Mouse (Mus musculus) kidney, postnatal 14 days (tissue): ENCODE data around the gene Cnn3.

Experiments used
- DNase-seq: peaks from one replicate; pipeline ENCODE4 v3.0.0; 2022; ENCODE audit warnings: mixed read lengths

Cnn3 gene

DNA sequence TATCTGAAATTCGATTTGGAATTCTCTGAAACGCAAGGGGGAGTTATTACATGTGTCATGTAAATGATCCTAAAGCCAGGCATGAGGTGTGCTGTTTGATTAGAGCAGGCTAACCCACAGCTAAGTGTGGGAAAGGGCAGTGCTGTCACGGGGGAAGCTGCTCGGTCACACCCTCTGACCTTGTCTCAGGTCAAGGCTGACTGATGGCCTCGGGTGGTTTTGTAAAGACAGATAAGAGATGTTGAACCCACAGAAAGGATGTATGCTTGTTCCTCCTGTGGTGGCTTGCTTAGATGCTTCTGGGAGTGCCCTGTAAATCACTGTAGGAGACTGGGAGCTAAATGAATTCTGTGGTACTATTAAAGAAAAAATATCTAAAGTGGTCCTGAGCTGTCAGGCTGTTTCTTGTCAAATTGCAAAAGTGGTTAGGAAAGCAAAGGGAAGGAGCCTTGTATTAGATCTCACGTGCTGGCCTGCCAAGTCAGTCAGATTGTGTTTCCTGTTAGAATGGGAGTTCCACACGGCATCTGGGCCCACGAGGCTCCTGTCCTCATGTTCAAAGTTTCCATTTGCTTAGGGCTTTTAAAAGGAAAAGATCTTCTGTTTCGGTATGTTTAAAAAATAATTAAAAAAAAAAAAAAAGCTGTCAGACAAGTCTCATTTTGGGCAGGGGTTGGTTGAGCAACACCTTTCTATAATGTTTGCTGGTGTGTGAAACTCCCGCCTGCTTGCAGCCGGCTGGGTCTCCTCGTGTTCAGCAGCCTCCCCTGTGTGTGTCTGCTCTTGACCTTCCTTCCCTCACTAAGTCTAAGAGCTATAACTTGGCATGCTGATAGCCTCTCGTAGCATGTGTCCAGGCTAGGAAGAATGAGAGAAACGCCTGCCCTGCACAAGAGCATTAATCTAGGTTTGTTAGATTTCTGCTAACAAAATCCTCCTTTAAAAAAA lies 32.5 kb downstream of the Cnn3 start:
- DNase-seq: no peak

DNA sequence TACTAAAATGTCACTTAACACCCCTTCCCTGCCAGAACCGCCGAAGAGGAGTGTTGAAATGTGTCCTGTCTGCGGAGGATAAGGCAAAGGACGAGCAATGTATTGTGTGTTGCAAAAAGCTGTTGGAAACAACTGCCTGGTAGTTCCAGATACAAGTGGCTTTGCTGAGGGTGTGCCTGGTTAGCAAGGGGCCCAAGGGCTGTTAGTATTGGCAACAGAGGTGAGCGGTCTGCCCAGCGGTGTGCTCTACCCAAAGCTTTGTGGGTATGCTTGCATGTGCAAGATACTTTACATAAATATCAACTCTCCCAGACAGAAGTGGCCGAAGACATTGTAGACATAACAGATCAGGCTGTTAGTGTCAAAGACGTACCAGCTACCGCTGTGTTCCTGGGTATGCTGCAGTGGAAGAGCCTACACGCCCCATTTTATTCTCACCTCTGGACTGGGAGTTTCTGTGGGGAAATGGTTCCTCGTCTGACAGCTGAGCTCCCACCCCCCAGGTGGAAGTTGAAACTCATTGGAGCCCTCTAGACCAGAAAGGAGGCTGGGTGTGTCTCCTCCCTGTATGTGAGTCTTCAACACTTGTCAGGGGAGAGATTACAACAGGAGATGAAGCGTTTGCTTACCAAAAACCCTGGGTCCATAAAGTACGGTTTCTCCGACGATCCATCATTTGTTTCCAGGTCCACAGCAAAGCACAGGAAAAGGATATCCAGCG lies 34.3 kb downstream of the Cnn3 start:
- DNase-seq: no peak

DNA sequence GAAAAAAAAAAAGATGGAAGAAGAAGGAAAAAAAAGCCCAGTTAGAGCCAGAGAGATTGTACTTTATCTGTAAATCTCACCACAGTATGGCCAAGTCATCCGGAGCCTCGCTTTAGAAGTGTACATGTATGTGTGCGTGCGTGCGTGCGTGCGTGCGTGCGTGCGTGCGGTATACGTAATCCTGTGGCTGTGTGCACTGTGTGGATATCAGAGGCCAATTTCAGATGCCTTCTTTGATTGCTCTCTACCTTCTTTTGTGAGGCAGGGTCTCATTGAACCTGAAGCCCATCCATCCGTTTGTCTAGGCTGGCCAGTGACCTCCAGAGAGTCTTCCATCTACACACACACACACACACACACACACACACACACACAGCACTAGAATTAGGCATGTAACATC lies 35.2 kb downstream of the Cnn3 start:
- DNase-seq: no peak

DNA sequence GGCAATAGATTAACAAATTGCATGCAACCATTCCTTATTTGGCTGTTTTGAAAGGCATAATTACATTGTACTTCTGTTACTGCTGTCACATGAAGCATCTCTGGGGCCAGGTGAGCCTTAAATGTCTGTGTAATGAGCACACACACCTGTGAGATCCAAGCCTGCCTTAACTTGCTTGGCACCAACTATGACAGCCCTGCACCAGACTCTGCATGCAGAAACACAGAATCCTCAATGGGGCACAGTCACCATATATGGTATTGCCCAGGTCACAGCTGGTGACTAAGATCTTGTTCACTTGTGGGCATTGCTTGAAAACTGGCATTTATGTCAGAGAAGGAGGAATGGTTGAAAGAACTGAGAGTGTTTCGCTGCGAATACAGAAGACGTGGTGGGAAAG lies 36.5 kb downstream of the Cnn3 start:
- no peak for DNase-seq

DNA sequence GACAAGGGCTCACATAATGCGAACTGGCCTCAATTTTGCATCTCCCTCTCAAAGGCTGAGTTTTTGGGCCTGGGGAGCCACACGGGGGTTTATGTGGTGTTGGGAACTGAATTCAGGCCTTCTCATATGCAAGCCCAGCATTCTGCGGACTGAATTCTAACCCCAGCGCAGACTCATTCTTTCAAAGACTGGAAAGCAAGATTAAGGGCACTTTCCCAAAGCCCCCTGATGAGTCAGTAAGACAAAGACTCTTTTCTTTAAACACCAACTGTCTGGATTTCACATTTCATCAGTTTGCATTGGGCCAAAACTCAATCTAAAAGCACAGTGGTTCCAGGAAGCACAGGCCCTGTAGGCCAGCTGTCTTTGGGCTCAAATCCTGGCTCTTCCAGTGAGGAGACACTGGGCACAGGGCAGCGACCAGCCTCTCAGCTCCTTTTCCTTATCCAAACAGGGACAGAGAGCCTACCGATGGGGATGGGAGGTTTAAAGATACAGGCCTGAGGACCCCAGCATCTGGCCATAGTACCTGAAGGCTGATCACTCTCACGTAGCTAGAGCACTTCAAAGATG lies 38.5 kb downstream of the Cnn3 start:
- no peak for DNase-seq

DNA sequence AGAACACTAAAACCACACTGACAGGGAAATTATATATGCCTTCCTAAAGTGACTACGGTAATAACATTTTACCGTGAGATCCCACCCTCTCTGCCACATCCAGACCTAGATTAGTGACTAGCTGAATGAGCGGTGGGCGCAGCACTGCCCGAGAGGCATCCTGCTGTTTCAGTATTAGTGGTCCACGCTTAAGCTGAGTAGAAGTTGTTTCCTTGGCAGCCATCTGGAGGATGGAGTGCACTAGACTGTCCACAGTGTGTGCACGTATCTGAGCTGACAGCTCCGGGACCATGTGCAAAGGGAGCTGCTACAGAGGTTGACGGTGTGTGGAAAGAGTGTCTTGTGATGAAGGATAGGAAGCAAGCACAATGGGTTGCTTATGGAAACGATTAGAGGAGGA lies 39.5 kb downstream of the Cnn3 start:
- no peak for DNase-seq

DNA sequence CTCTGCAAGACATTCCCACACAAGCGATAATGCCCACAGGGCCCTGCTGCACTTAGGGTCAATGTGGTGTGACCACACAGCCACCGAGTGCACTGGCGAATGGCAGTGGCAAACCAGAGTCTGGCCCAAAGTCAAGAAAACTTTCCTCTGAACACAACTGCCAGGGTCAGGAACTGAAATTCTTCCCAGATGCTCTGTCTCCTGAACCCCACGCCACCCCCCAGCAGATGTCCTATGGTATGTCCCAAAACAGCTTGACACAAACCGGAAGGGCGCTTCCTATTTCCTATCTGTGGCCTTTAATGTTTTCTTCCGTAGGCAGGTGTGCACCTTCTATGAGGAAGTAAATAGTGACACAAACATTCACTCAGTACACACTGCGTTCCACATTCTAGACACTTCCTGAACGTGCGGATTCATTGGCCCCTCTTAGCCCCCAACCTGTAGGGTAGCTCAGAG lies 40.8 kb downstream of the Cnn3 start:
- DNase-seq: peak; percentile 48

DNA sequence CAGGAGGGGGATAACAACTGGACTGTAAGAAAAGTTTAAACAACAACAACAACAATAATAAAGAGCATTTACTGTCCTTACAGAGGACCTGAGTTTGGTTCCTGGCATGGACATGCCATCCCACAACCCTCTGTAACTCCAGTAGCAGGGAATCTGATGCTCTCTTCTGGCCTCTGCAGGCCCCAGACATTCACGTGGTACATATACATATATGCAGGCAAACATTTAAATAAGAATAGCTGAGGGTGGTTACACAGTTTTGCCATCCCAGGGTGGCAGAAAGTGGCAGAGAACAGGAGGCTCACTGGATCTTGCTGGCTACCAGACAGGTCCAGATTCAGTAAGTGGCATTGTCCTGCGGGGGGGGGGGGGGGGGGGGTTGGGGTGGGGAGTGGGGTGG lies 41.8 kb downstream of the Cnn3 start:
- DNase-seq: no peak

DNA sequence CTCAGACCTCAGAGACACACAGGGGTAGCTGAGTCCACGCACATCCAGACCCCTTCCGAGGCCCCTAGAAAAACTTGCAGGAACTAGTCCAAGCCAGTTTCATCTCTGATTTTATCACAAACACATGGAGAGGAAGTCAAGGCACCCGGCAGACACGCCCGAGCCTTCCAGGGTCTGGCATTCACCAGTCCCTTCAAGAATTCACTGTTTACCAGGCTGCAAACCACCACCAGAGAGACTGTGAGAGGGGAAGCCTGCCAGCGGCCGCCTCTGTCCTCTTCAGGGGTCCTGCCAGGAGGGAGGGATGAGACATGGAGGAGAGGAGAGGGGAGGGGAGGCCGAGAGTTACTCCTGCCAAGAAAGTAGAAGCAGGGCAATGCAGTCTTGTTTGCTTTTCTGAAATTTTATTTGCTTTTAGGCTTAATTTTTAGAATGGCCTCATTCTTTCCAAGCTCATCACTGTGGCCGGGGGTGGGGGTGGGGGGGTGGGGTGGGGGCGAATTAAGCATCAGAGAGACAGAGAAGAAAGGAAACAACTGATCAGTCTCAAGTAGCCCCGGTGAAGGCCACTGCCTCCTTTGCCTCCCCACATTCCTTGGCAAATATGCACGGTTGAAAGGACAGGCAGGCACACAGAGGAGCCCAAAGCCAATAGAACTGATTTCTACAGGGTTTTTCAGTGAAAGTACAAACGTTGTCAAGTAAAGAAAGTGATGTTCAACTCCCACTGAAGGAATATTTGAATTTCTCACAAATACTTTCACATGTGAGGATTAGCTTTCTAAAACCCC lies 43.1 kb downstream of the Cnn3 start:
- DNase-seq: peak; percentile 37

DNA sequence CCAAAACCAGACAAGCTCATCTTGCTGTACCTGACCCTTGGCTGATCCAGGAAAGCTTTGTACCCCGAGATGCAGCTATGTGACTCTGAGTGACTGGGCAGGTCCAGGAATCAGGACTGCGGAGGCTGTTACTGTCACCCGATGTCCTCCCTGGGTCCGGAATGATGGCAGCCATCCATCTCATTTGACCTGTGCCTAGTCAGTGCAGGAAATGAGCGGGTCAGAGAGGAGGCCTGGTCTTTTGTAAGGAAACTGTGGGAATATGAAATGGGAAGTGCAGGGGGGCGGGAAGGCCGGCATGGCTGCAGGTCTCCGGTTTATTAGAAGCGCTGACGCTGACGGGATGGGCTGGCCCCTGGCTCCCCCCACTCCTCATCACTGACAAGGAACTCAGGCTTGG lies 45.4 kb downstream of the Cnn3 start:
- peak; percentile 65 for DNase-seq

DNA sequence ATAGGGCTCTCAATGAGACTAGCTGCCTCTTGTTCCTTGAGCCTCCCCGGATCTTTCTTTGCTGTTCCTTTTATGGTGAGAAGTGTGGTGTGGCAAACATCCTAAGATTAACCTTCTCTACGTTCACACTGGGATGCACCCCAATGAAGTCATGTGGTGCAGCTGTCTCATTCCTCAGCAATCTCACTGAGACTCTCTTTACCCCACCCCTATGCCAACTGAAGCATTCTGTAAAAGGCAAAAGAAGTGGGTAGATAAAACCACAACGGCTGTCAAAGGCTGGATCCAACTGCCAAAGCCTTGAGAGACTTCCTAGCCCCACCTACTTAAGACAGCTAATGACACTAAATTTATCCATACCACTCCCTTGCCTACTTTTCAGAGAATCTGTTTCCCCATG lies 48.4 kb downstream of the Cnn3 start:
- no peak for DNase-seq

DNA sequence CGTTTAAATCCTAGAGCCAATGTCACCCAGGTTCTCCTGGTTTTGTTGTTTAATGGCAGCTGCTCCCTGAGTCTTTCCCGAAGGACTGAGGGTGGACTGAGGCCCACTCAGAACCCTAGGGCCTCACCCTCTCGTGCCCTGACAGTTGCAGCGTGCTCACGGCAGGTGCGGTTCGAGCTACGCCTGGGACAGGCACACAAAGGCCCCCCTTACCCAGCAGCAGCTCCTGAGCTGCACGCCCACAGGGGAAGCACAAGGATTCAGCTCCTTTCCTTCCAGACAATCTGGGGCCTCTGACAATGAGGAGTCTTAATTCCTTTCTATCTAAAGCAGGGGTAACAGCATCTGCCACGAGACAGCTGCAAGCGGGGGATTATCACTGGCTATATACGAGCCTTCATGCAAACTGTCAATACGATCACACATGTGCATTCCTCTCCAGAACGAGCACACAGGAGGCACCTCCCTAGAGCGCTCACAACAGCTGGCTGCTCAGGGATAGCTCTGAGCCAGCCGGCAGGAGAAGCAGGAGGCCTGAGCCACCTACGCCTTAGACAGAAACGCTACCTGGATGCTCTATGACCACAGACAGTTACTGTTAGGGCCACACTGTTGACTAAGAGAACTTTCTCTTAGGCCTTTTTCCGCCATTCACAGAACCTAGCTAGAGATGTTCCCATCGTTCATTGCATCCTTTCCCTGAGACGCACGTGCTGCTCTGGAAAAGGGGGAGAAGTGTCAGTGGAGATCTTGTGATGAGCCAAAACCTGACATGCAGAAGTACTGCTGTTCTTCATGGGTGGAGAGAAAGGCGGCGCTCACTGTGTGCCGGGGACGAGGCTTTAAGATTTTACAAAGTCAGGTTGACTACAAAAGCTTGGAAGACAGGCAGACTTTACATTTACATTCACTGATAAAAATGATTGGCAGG lies 54.0 kb downstream of the Cnn3 start:
- no peak for DNase-seq

DNA sequence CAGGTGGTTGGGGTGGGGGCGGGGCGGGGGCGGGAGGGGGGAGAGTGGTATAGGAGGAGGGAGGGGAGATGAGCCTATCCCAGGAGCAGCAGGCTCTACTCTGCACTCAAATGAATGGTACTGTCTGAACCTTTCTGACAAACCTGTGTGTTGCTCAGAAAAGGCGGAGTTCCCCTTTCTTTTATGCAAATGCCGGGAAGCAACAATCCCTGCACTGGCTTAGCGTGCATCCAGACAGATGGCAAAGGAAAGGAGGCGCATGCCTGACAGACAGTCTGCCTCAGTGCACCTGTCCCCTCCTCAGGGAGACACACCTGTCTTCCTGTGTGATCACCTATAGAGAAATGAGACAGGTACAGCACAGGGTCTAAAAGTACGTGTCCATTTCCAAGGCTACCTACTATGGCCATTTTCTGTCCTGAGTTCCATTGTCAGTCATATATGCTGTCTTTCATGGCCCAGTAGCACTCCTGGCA lies 54.7 kb downstream of the Cnn3 start:
- DNase-seq: no peak

DNA sequence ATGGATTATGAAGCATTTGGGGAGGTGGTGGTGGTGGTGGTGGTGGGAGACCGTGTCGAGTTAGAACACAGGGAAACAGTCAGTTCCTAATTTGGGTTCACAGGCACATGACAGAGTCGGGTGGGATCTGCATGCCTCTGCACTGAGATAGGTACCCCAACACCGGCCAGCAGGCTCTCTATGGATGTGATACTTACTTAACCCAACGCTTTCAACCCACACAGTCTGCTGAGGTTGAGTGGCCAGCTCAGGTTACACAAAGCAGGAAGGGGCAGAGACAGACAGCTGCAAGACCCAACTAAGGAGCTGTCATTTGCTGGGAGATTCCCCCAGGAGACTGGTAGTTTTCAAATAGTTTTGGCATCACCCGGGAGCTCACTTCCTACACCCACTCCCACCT lies 55.3 kb downstream of the Cnn3 start:
- no peak for DNase-seq

DNA sequence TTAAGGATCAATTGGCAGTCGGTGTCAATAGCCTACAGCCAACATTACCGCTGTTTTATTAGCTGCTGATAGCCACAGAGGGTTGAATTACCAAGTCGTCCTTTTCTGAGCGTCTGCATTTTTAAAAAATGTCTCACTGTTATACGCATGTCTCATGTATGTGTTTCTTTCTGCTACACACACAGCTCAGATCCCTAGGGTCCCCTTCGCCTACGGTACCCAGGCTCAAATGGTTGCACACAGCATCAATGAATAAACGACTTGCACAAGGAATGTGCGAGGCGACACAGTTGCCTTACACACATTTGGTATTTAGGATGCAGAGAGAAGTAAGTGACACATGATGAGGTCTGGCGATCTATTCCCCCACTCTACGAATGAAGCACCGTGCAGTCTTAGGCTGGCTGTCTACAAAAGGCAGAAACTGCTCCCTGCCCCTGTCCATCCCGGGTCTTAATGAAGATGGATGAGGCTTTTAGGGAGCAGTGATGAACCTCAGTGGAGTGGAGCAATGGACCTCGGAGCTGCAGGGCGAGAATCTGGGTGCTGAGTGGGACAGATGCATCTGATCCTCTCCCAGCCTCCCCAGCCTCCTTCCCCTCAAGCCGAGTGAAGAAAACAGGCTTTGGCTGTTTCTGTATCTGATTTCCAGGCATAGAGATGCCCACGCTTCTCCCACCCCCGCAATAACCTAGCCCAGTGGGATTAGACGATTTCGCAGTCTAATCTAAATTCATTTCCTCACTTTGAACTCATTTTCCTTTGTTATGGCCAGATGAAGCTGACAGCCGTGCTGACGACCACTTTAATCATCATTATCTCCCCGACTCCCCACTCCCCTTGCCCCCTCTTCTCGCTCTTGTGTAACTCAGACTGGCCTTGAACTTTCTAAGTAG lies 57.2 kb downstream of the Cnn3 start:
- no peak for DNase-seq

DNA sequence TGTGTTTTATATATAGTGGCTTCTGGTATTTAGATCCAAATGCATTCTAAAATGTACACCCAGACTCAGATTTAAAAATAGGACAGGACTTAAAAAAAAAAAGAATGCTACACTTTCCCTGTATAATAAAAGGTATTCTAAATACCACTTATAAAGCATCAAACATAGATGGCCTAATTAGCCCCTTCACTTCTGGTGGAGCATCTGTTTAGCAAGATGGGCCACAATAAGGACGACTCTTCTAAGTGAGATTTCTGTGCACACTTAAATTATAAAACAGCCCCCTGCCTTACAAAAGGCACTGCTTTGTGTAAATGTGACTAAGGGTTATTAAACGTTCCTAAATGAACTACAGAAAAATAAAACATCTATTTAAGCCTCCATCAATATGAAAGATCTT lies 58.9 kb downstream of the Cnn3 start:
- no peak for DNase-seq

DNA sequence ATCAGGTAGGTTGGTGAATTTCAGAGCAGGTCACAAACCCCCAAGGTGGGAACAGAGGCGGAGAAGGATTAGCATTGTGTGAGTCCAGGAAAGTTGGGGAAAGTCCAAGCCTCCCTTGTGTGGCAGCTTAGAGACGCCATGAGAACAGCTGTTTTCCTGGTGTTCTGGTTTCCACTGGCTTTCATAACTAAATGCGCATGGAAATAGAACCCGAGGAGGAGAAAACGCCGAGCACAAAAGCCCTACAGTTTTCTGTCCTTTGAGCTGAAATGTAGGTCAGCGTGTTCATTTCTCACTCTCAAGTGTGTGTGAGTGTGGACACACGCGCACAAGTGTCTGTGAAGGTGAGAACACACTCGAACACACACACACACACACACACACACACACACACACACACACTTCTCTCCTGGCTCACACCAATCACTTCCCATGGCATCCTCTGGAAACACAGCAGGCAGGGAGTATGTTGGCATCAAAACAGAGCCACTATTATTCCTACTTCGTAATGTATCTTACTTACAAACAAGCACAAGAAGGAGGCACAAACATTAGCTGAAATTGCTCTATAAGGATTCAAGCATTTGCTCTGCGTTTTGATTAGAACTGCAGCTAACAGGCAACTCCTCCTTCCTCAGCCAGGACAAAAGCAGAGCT lies 63.3 kb downstream of the Cnn3 start:
- peak; percentile 27 for DNase-seq

DNA sequence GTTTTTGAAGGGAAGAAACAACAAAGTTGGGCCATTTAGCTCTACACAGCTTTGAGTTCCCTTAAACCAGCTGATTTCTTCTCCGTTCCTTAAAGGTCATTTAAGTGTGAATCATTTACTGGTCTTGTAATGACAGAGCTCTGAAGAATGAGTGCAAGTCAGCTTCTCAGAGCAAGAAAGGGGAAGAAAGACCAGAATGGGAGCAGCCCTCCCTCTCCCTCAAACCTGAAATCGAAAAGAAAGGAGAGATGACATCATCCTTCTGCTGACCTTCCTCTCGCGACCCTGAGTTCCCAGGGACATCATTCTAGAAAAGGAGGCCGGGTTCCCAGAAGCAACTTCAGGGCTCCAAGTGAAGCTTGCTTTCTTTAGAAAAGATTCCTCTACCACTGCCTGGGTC lies 64.6 kb downstream of the Cnn3 start:
- DNase-seq: no peak

DNA sequence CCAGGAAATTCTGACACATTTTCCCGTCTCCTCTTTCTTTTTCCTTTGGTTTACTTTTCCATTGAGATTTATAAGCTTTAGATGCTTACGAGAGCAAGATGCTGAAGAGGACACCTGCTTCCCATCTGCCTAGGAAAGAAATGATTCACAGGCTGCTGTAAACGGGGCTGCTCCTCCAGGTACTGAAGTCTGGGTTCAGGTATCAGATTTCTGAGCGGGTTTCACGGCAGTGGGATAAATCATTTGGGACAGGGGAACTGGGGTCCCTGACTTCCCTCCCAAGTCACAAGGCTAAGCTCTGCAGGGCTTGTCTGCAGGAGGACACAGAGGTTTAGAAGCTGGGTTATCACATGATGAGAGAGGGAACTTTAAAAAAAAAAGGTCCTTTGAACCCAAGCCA lies 65.7 kb downstream of the Cnn3 start:
- no peak for DNase-seq

DNA sequence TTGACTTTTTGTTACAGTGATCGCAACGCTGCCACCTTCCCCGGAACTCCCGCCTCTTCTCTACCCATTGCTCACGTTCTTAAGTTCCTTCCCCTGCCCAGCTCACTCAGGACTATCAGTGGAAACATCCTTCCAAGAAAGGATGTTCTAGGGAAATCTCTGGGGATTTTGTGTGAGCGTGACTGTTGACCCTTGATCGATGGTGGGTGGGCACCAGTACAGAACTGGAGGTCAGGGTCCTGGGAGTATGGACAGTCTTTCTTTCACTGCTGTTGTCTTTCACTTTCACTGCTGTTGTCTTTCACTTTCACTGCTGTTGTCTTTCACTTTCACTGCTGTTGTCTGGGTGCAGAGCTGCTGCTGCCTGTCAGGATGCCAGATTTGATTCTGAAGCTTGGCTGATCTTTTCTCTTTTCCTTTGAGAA lies 67.7 kb downstream of the Cnn3 start:
- DNase-seq: no peak
